In genomic region chr4:137812946-137813708, GRCm38 (mm10) we compare ENCODE assay signal across 18 mouse cellular contexts. TPM values are rescaled to one million over a fixed set of nuclear protein-coding genes. Genes with fewer than 3 reads are reported as not detected.
DNase-seq lines count a peak whose midpoint lies in the region; ATAC-seq and TF ChIP-seq lines count a peak whose summit lies in the region.
"Had no signal": no experiment of that assay in that cellular context is flagged by ENCODE, and none has a peak within 500 bp of the region (broad histone marks: within the 10 kb centered on the region; RNA-seq: fewer than 3 reads in every experiment).

No protein-coding gene starts in this region.

- ATAC-seq in lung, postnatal 0 days, result no peak
- no peak for ATAC-seq in heart, embryonic 16.5 days (replicated peaks; ENCODE audit: extremely low read depth, insufficient read depth, low FRiP score)
- ATAC-seq in granulocyte monocyte progenitor cell, adult 5-6 weeks (replicated peaks; ENCODE audit: poor library complexity, severe bottlenecking), result no peak
- ATAC-seq: intestine, postnatal 0 days had no signal

- intact Hi-C loops in gastrocnemius, postnatal 14 days (cut with DNase I; ENCODE audit: low total_unique reads), result no loop called here

- H3K27me3 ChIP-seq in lung, postnatal 0 days (replicated peaks; ENCODE audit: insufficient read depth, low read length), result no peaks in the 10 kb centered on the region
- no peaks in the 10 kb centered on the region for H3K27me3 ChIP-seq in heart, embryonic 16.5 days (ENCODE audit: control insufficient read depth, insufficient read depth, low read length)

- H3K9ac ChIP-seq in lung, postnatal 0 days (replicated peaks; ENCODE audit: low read depth), result no peak overlapping the region
- no peak overlapping the region for H3K9ac ChIP-seq in heart, embryonic 16.5 days (ENCODE audit: low read length)
- H3K9ac ChIP-seq: lung, embryonic 15.5 days had no signal

- no peaks in the 10 kb centered on the region for H3K9me3 ChIP-seq in lung, postnatal 0 days (ENCODE audit: low read length)
- H3K9me3 ChIP-seq in heart, embryonic 16.5 days (replicated peaks; ENCODE audit: control insufficient read depth, low read length), result no peaks in the 10 kb centered on the region
- H3K9me3 ChIP-seq: forebrain, embryonic 10.5 days; lung, embryonic 15.5 days; megakaryocyte, embryonic 14.5 days had no signal

- no peak overlapping the region for H3K27ac ChIP-seq in lung, postnatal 0 days (ENCODE audit: low read length)
- 0 out of 2 replicates have a peak overlapping the region, but pooled peaks have one; percentile 0 for H3K27ac ChIP-seq in heart, embryonic 16.5 days (ENCODE audit: low read length)
- H3K27ac ChIP-seq: forebrain, embryonic 10.5 days; lung, embryonic 15.5 days; stomach, postnatal 0 days had no signal

- no peak for TF ChIP-seq EP300 in lung, postnatal 0 days (IDR thresholded peaks at IDR 0.05)

- DNase-seq in gastrocnemius, postnatal 14 days, result peak; percentile 23
- DNase-seq in gastrocnemius, postnatal 4 days (ENCODE audit: low spot score in 2 of 2), result no peak
- DNase-seq in lung, postnatal 10 days, result peak; percentile 28
- no peak for DNase-seq in lung, postnatal 0 days (ENCODE audit: low spot score)
- peak; percentile 46 for DNase-seq in brain, adult 2 months (ENCODE audit: low read depth, low spot score)
- no peak for DNase-seq in thymus, postnatal 0 days (ENCODE audit: low spot score)
- DNase-seq: adrenal gland, adult 2 months; cerebellum, adult 9-10 months; kidney, postnatal 4 days; spleen, adult 18-20 months had no signal

- no peak overlapping the region for H3K4me3 ChIP-seq in lung, postnatal 0 days (ENCODE audit: low read depth, low read length)
- no peak overlapping the region for H3K4me3 ChIP-seq in heart, embryonic 16.5 days (ENCODE audit: low read length)
- H3K4me3 ChIP-seq: forebrain, embryonic 10.5 days; lung, embryonic 15.5 days; megakaryocyte, embryonic 14.5 days had no signal

- no peaks in the 10 kb centered on the region for H3K4me1 ChIP-seq in lung, postnatal 0 days (ENCODE audit: insufficient read depth, low read depth, low read length)
- 0 out of 2 replicates have a peak, but pooled peaks cover 2% of the 10 kb centered on the region for H3K4me1 ChIP-seq in heart, embryonic 16.5 days (ENCODE audit: control insufficient read depth, insufficient read depth, low read length)
- H3K4me1 ChIP-seq: lung, embryonic 15.5 days had no signal

- 62% methylated on average over 13 of the region's 13 CpGs for WGBS in lung, postnatal 0 days
- WGBS in heart, embryonic 16.5 days, result 38% methylated on average over 13 of the region's 13 CpGs

- no peaks in the 10 kb centered on the region for H3K36me3 ChIP-seq in lung, postnatal 0 days (ENCODE audit: insufficient read depth, low read length)
- H3K36me3 ChIP-seq in heart, embryonic 16.5 days (ENCODE audit: control insufficient read depth, insufficient read depth), result no peaks in the 10 kb centered on the region
- H3K36me3 ChIP-seq: forebrain, embryonic 10.5 days; lung, embryonic 15.5 days had no signal

- no peak for TF ChIP-seq CTCF in lung, postnatal 0 days (IDR thresholded peaks at IDR 0.05)

- H3K4me2 ChIP-seq in lung, postnatal 0 days (replicated peaks; ENCODE audit: low read depth, low read length), result no peak overlapping the region
- H3K4me2 ChIP-seq in heart, embryonic 16.5 days (ENCODE audit: low read depth, low read length), result no peak overlapping the region
- H3K4me2 ChIP-seq: liver, embryonic 11.5 days; lung, embryonic 15.5 days had no signal

RNA-seq across cellular contexts. Expression of gene Alpl, which starts 16.9 kb away (rescaled TPM):
- total RNA-seq in gastrocnemius, postnatal 14 days (2021), result 1 to 10 TPM; 4.3 to 7.0 TPM
- total RNA-seq in gastrocnemius, postnatal 4 days (2021), result 1 to 10 TPM; 1.3 to 1.5 TPM
- 2.2 and 3.0 TPM in 2 replicates for polyA plus RNA-seq in lung, postnatal 0 days (2015; fragmentation: Nextera tagmentation; extraction: Ambion mirVana)
- 3.6 TPM in 2 replicates for polyA plus RNA-seq in heart, embryonic 16.5 days (2015; fragmentation: Nextera tagmentation; extraction: Ambion mirVana)
- not detected in 2 replicates for total RNA-seq in granulocyte monocyte progenitor cell, adult 5-6 weeks (2014; fragmentation: Nextera tagmentation)
- not detected in 2 replicates for total RNA-seq in granulocyte monocyte progenitor cell, adult 5-6 weeks (2017)
- 1.4 and 1.5 TPM in 2 replicates for polyA plus RNA-seq in thymus, postnatal 0 days (2015; fragmentation: Nextera tagmentation; extraction: Ambion mirVana)

RNA-seq across cellular contexts. Expression of gene Ece1, which starts 48.9 kb away (rescaled TPM):
- 10 to 100 TPM; 50.0 to 57.7 TPM for total RNA-seq in gastrocnemius, postnatal 14 days (2021)
- total RNA-seq in gastrocnemius, postnatal 4 days (2021), result 10 to 100 TPM; 64.1 to 73.4 TPM
- polyA plus RNA-seq in lung, postnatal 0 days (2015; fragmentation: Nextera tagmentation; extraction: Ambion mirVana), result 65.7 and 80.9 TPM in 2 replicates
- 57.2 and 69.2 TPM in 2 replicates for polyA plus RNA-seq in heart, embryonic 16.5 days (2015; fragmentation: Nextera tagmentation; extraction: Ambion mirVana)
- total RNA-seq in granulocyte monocyte progenitor cell, adult 5-6 weeks (2014; fragmentation: Nextera tagmentation), result 8.4 and 12.3 TPM in 2 replicates
- 3.7 and 4.8 TPM in 2 replicates for total RNA-seq in granulocyte monocyte progenitor cell, adult 5-6 weeks (2017)
- 14.6 and 18.3 TPM in 2 replicates for polyA plus RNA-seq in thymus, postnatal 0 days (2015; fragmentation: Nextera tagmentation; extraction: Ambion mirVana)

Comparison
In these comparisons a context has a peak if more than half of its experiments do, and no peak if none do; other contexts are left out.
1. DNase-seq: peak in gastrocnemius, postnatal 14 days (single experiment), lung, postnatal 10 days (single experiment) and brain, adult 2 months (single experiment); none in gastrocnemius, postnatal 4 days (0 of 2), lung, postnatal 0 days (single experiment) and thymus, postnatal 0 days (single experiment).